Mouse (Mus musculus): ENCODE measurements around the gene Pgf. TPM values are rescaled to one million over a fixed set of nuclear protein-coding genes. Genes with fewer than 3 reads are reported as not detected.

The Pgf gene
- total and polyA plus RNA-seq, 2 experiments from 2014 or later = 5.3 to 8.9 TPM

GRCm38 (mm10) chr12:85197936-85198335 is 20.3 kb upstream of the Pgf start:
- TF ChIP-seq CTCF (IDR thresholded peaks at IDR 0.05; ENCODE audit: low read depth) = no peak
- Histone ChIP-seq H3K4me1 (ENCODE audit: insufficient read depth) (no peaks in the 10 kb centered on the region), H3K4me2 (ENCODE audit: low read depth) (no peak overlapping the region), H3K27ac (ENCODE audit: low read depth, low read length) (no peak overlapping the region), H3K4me3 (ENCODE audit: low read depth, low read length) (no peak overlapping the region), H3K36me3 (ENCODE audit: insufficient read depth) (no peaks in the 10 kb centered on the region), H3K27me3 (ENCODE audit: insufficient read depth, low read length) (no peaks in the 10 kb centered on the region), H3K9me3 (ENCODE audit: low read length) (no peaks in the 10 kb centered on the region), H3K9ac (no peak overlapping the region)
- ATAC-seq = no peak
- WGBS = 37% methylated on average over 8 of the region's 8 CpGs
- no peak for DNase-seq

GRCm38 (mm10) chr12:85197371-85197770 is 19.8 kb upstream of the Pgf start:
- no peak overlapping the region for H3K4me2 ChIP-seq (ENCODE audit: low read depth)
- no peak for TF ChIP-seq CTCF (IDR thresholded peaks at IDR 0.05; ENCODE audit: low read depth)
- DNase-seq = no peak
- no peaks in the 10 kb centered on the region for H3K4me1 ChIP-seq (ENCODE audit: insufficient read depth)
- WGBS = 83% methylated on average over 7 of the region's 7 CpGs
- H3K9me3 ChIP-seq (ENCODE audit: low read length) = no peaks in the 10 kb centered on the region
- no peak overlapping the region for H3K9ac ChIP-seq
- no peak overlapping the region for H3K27ac ChIP-seq (ENCODE audit: low read depth, low read length)
- no peaks in the 10 kb centered on the region for H3K36me3 ChIP-seq (ENCODE audit: insufficient read depth)
- H3K4me3 ChIP-seq (ENCODE audit: low read depth, low read length) = no peak overlapping the region
- no peak for ATAC-seq
- H3K27me3 ChIP-seq (ENCODE audit: insufficient read depth, low read length) = no peaks in the 10 kb centered on the region

DNA sequence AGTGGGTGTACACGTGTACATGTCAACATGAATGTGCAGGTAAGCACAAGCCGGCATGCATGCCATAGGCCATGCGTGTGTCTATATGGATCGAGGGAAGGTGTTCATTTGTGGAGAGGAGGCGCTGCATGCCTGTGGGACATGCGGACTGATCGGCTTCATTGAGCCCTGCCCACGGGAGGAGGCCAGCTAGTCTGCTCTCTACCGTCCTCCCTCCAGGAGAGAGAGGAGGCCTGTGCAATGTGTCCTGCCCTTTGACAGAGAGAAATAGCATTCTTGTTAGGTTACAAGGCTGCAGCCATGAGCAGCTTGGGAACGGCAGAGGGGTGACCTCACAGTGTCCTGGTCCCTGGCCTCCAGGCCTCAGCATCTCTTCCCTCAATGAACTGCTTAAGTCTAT is 18.6 kb upstream of the Pgf start:
- Histone ChIP-seq H3K4me2 (ENCODE audit: low read depth) (no peak overlapping the region), H3K27me3 (ENCODE audit: insufficient read depth, low read length) (no peaks in the 10 kb centered on the region), H3K9ac (no peak overlapping the region), H3K27ac (ENCODE audit: low read depth, low read length) (no peak overlapping the region), H3K36me3 (ENCODE audit: insufficient read depth) (no peaks in the 10 kb centered on the region), H3K4me1 (ENCODE audit: insufficient read depth) (no peaks in the 10 kb centered on the region), H3K9me3 (ENCODE audit: low read length) (no peaks in the 10 kb centered on the region), H3K4me3 (ENCODE audit: low read depth, low read length) (no peak overlapping the region)
- 88% methylated on average over 10 of the region's 10 CpGs for WGBS
- DNase-seq (no peak), ATAC-seq (no peak)
- TF ChIP-seq CTCF (IDR thresholded peaks at IDR 0.05; ENCODE audit: low read depth) = no peak

- Histone ChIP-seq H3K4me3 (ENCODE audit: low read depth, low read length) (no peak overlapping the region), H3K4me1 (ENCODE audit: insufficient read depth) (no peaks in the 10 kb centered on the region), H3K27me3 (ENCODE audit: insufficient read depth, low read length) (no peaks in the 10 kb centered on the region), H3K9ac (no peak overlapping the region), H3K4me2 (ENCODE audit: low read depth) (no peak overlapping the region), H3K36me3 (ENCODE audit: insufficient read depth) (no peaks in the 10 kb centered on the region), H3K27ac (ENCODE audit: low read depth, low read length) (no peak overlapping the region), H3K9me3 (ENCODE audit: low read length) (no peaks in the 10 kb centered on the region)
- TF ChIP-seq CTCF (IDR thresholded peaks at IDR 0.05; ENCODE audit: low read depth) = no peak
- WGBS = 77% methylated on average over 5 of the region's 5 CpGs
- DNase-seq = no peak
- no peak for ATAC-seq
Measured at GRCm38 (mm10) chr12:85195086-85195485, 17.5 kb upstream of the Pgf start.

GRCm38 (mm10) chr12:85194623-85195018 is 17.0 kb upstream of the Pgf start:
- no peaks in the 10 kb centered on the region for H3K27me3 ChIP-seq (ENCODE audit: insufficient read depth, low read length)
- H3K4me1 ChIP-seq (ENCODE audit: insufficient read depth) = no peaks in the 10 kb centered on the region
- H3K4me3 ChIP-seq (ENCODE audit: low read depth, low read length) = no peak overlapping the region
- ATAC-seq = peak; percentile 70
- H3K27ac ChIP-seq (ENCODE audit: low read depth, low read length) = 0 out of 2 replicates have a peak overlapping the region, but pooled peaks have one; percentile 15
- TF ChIP-seq CTCF (IDR thresholded peaks at IDR 0.05; ENCODE audit: low read depth) = no peak
- no peak overlapping the region for H3K9ac ChIP-seq
- 21% methylated on average over 4 of the region's 4 CpGs for WGBS
- DNase-seq = peak; percentile 54
- no peak overlapping the region for H3K4me2 ChIP-seq (ENCODE audit: low read depth)
- H3K9me3 ChIP-seq (ENCODE audit: low read length) = no peaks in the 10 kb centered on the region
- H3K36me3 ChIP-seq (ENCODE audit: insufficient read depth) = no peaks in the 10 kb centered on the region

DNA sequence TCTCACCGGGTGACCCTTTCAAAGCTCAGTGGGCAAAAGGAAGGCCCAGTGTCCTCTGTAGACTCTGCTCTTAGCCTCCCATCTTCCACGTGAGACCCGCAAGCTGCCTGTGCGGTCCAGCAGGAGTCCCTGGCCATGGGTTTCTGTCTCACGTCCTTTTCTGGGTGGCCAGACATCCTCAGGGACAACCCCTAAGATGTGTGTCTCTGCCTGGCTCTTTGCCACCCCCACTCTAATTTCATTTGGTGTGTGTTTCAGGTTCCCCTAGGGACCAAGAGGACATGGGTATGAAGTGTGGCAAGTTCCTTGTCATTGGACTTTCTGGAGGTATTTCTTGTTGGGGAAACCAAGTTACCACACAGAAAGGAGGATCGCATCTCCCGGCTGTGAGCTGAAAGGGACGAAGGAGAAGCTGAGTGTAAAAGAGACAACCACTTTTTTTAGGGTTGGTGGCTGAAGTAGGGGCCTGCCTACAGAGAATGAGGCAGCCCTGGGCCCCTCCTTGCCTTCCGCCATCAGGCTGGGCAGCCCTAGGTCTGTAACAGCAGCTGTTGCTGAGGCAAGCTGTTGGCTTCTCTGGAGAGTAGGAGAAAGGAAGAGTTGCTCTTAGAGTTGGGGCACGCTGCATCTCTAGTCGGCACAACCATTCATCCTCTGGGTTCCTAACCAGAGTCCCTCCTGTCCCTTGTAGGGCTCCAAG is 16.5 kb upstream of the Pgf start:
- H3K4me2 ChIP-seq (ENCODE audit: low read depth) = no peak overlapping the region
- peak; percentile 45 for ATAC-seq
- WGBS = 83% methylated on average over 11 of the region's 11 CpGs

DNA sequence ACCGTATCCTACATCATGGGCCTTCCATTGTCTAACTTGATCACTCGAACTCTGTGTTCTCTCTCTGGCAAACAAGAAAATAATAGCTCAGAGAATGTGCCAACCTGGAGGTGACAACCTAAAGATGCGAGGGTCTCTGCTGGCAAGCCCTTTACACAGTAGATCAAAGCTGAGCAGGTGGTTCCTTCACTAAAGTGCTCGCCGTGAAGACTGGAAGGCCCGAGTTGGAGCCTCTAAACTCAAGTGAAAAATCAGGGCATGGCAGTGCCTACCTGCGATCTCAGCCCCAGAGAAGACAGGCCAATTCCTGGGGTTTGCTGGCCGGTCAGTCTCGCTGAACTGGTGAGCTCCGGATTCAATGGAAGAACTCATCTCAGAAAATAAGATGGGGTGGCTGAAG is 15.6 kb upstream of the Pgf start:
- no peak for TF ChIP-seq CTCF (IDR thresholded peaks at IDR 0.05; ENCODE audit: low read depth)
- Histone ChIP-seq H3K4me2 (ENCODE audit: low read depth) (no peak overlapping the region), H3K9ac (no peak overlapping the region), H3K9me3 (ENCODE audit: low read length) (no peaks in the 10 kb centered on the region), H3K27me3 (ENCODE audit: insufficient read depth, low read length) (no peaks in the 10 kb centered on the region), H3K27ac (ENCODE audit: low read depth, low read length) (no peak overlapping the region), H3K36me3 (ENCODE audit: insufficient read depth) (no peaks in the 10 kb centered on the region), H3K4me1 (ENCODE audit: insufficient read depth) (no peaks in the 10 kb centered on the region), H3K4me3 (ENCODE audit: low read depth, low read length) (no peak overlapping the region)
- 79% methylated on average over 10 of the region's 10 CpGs for WGBS
- ATAC-seq = no peak
- no peak for DNase-seq

More for the DNA sequence above, 16.5 kb upstream of the Pgf start:
- DNase-seq = no peak
- no peak for TF ChIP-seq CTCF (IDR thresholded peaks at IDR 0.05; ENCODE audit: low read depth)
- no peak overlapping the region for H3K9ac ChIP-seq
- 0 out of 2 replicates have a peak overlapping the region, but pooled peaks have one; percentile 15 for H3K27ac ChIP-seq (ENCODE audit: low read depth, low read length)
- H3K27me3 ChIP-seq (ENCODE audit: insufficient read depth, low read length) = no peaks in the 10 kb centered on the region
- no peaks in the 10 kb centered on the region for H3K36me3 ChIP-seq (ENCODE audit: insufficient read depth)
- H3K9me3 ChIP-seq (ENCODE audit: low read length) = no peaks in the 10 kb centered on the region
- H3K4me3 ChIP-seq (ENCODE audit: low read depth, low read length) = no peak overlapping the region
- no peaks in the 10 kb centered on the region for H3K4me1 ChIP-seq (ENCODE audit: insufficient read depth)

Measured in forebrain, postnatal 0 days (tissue).